11 mouse cellular contexts compared by ENCODE assay signal in genomic region chr6:144704962-144705361, GRCm38 (mm10).
"Had no signal": no experiment of that assay in that cellular context is flagged by ENCODE, and none has a peak within 500 bp of the region (broad histone marks: within the 10 kb centered on the region; RNA-seq: fewer than 3 reads in every experiment).

No protein-coding gene starts in this region.

- H3K4me3 ChIP-seq: limb, embryonic 15.5 days; midbrain, embryonic 15.5 days; neural tube, embryonic 12.5 days; stomach, embryonic 15.5 days had no signal

- H3K27ac ChIP-seq: limb, embryonic 15.5 days; midbrain, embryonic 15.5 days; neural tube, embryonic 12.5 days; stomach, embryonic 15.5 days had no signal

- H3K36me3 ChIP-seq: limb, embryonic 15.5 days; midbrain, embryonic 15.5 days; neural tube, embryonic 12.5 days; stomach, embryonic 15.5 days had no signal

- H3K9me3 ChIP-seq: limb, embryonic 15.5 days; midbrain, embryonic 15.5 days; neural tube, embryonic 12.5 days; stomach, embryonic 15.5 days had no signal

- H3K4me2 ChIP-seq: limb, embryonic 15.5 days; midbrain, embryonic 11.5 days; midbrain, embryonic 15.5 days; neural tube, embryonic 12.5 days; stomach, embryonic 15.5 days had no signal

- H3K4me1 ChIP-seq: limb, embryonic 15.5 days; midbrain, embryonic 15.5 days; neural tube, embryonic 12.5 days; stomach, embryonic 15.5 days had no signal

- DNase-seq: kidney, adult 18-20 months; kidney, postnatal 10 days; lung, adult 2 months; lung, postnatal 36 days; thymus, postnatal 4 days had no signal

- H3K9ac ChIP-seq: limb, embryonic 15.5 days; midbrain, embryonic 15.5 days; neural tube, embryonic 12.5 days; stomach, embryonic 15.5 days had no signal

- ATAC-seq: lung, postnatal 0 days; midbrain, embryonic 15.5 days had no signal

- H3K27me3 ChIP-seq: limb, embryonic 15.5 days; midbrain, embryonic 15.5 days; neural tube, embryonic 12.5 days; stomach, embryonic 15.5 days had no signal
